Mouse (Mus musculus) CD4-positive, CD25-positive, alpha-beta regulatory T cell, adult 4 months (primary cell): Measurements from ENCODE around the gene Tead1. TPM values are rescaled to one million over a fixed set of nuclear protein-coding genes. Genes with fewer than 3 reads are reported as not detected.

ENCODE experiments used
- ATAC-seq: one replicate; pipeline ENCODE4 v1.8.0; 2017
- polyA plus RNA-seq, 2 experiments: library from polyadenylated mRNA; unstranded; fragments of 100-300 nt; shearing (Covaris generic); gene quantifications; one replicate each; pipeline ENCODE4 v1.2.1; 2017

Tead1 gene
- polyA plus RNA-seq, 2 experiments from 2014 or later = 0.03 to 0.61 TPM

- no peak for ATAC-seq
Observed at GRCm38 (mm10) chr7:112780910-112781309, 101.8 kb downstream of the Tead1 start.

- no peak for ATAC-seq
Observed at GRCm38 (mm10) chr7:112781987-112782386, 102.9 kb downstream of the Tead1 start.

GRCm38 (mm10) chr7:112784278-112784677 is 105.2 kb downstream of the Tead1 start:
- no peak for ATAC-seq

GRCm38 (mm10) chr7:112785271-112785670 is 106.2 kb downstream of the Tead1 start:
- no peak for ATAC-seq

DNA sequence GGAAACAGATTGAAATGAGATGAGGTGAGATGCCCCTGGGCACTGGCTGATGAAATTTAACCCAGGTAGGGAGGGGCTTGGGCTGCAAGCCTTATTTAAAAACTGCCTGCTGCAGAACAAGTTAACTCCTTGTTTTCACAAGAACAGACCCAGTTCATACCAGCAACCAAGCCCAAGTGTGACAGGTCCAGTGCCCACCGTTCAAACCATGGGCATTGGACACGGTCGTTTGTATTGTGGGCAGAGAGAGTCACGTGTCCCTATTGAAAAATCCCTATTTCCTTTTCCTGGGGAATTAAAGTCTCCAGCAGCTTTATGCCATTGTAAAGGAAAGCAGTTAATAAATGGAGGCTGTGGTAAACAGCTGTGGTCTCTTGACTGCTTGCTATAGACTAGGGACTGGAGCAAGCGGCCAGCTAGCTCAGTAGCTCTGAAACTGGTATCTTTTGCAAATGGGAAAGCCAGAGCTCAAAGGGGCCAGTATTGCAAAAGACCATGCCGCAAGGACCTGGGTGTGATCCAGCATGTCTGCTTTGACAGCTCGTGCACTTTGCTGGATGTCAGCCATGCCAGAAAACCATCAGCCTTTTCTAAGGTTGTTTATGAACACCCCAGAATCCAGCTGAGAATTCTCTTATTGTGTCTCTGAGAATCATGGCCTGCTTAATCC is 107.6 kb downstream of the Tead1 start:
- ATAC-seq = no peak

- ATAC-seq = no peak
Observed at GRCm38 (mm10) chr7:112787281-112787680, 108.2 kb downstream of the Tead1 start.

DNA sequence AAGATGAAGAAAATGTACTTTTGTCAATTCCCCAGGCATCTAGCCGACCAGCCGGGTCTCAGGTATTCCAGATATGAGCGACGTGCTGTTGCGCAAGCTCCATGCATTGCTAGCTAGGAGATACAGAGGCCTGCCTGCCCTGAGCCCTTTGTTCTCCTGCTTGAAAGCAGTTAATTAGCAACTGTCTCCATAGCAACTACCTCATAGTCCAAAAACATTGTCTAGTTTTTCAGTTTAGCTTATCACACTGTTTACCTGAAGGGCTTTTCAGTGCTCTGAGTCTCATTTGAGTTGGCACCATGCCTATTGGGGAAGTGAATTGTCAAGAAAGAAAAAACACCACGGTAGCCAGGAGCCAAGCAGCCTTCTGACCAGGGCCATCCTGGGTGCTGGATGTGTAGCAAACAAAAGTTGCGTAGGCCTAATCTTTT is 109.2 kb downstream of the Tead1 start:
- ATAC-seq = no peak

DNA sequence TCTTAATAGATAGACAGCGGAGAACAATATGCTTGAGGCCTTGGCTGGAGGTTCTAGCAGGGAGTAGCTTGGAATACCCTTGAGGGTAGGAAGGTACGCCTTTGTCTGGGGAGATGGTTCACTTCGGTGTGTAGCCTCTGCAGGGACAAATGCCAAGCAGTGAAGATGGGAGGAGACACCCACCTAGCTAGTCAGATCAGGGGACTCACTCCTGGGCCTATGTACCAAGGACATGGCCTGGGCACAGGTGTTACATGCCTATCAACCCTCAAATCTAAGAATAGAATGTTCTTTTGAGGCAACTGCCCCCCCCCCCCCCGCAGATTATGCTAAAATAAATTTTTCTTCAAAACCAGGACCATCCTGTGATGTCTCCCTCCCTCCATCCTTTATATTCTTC is 110.6 kb downstream of the Tead1 start:
- ATAC-seq = no peak

DNA sequence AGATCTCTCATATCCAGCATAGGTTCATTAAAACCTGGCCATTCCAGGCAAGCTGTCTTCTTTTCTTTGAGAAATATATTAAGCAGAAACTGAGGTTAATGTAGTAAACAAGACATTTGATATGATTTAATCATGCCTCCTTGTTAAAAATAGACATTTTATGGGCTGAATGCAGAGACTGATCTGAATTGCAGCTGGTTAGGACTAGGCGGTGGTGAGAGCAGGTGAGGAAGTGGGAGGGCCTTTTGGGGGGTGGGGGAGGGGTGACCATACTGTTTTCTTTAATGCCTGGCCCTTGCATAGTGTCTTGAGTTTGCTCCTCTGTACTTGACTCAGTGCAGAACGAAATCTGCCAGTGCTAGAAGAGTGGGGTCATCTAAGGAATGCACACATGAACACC is 111.2 kb downstream of the Tead1 start:
- no peak for ATAC-seq

GRCm38 (mm10) chr7:112792679-112793078 is 113.6 kb downstream of the Tead1 start:
- ATAC-seq = no peak

DNA sequence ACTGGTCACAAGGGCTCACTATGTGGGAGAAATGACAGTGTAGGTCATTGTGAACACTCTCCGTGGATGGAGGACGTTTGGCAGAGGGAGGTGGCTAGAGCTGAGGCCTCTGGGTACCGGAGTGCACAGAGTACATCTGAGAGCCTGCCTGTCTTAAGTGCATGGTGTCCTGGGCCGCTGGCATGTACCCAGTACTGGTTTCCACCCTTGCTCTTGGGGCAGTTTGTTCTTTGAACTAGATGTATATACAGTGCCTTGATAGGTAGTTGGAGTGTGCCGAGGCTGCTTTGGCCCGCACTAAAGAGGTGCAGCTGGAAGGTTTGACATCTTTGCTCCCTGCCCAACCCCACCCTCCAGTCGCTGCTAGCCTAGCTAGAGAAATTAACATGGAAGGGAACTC is 114.8 kb downstream of the Tead1 start:
- no peak for ATAC-seq

- ATAC-seq = no peak
Observed at GRCm38 (mm10) chr7:112794481-112794880, 115.4 kb downstream of the Tead1 start.

DNA sequence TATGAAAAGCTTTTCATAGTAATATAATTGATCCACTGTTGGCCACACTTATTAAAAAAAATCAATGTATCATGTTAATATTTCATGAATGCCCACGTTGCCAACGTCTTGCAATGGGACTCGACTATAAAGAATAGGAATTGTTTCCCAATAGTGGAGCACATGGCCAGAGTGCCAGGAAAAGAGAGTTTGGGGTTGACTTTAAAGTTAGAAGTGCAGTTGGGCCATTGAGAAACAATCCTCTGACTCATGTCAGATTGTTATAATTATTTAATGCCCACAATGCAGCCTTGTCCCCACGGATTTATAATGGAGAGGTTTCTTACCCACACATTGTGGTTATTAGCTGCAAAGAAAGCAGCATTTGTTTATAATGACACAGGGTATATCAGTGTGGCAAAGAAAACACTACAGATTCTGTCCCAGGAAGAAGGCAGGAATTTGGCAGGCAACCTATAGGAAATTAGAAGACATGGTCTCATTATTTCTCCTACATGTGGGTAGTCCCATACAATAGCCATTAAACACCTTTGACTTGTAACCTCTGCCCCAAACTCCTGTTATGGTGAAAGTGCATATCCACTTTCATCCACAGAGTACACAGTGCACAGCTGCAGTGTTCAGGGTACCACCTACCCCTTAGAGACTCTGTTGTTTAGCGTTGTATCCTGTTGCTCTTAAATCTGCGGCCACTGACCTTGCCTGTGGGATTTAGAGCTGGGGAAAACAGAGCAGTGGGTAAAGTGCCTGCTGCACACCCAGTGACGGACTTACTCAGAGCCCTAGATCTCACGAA is 118.6 kb downstream of the Tead1 start:
- ATAC-seq = no peak

GRCm38 (mm10) chr7:112801706-112802105 is 122.6 kb downstream of the Tead1 start:
- no peak for ATAC-seq

GRCm38 (mm10) chr7:112806718-112807400 is 127.7 kb downstream of the Tead1 start:
- ATAC-seq = no peak

DNA sequence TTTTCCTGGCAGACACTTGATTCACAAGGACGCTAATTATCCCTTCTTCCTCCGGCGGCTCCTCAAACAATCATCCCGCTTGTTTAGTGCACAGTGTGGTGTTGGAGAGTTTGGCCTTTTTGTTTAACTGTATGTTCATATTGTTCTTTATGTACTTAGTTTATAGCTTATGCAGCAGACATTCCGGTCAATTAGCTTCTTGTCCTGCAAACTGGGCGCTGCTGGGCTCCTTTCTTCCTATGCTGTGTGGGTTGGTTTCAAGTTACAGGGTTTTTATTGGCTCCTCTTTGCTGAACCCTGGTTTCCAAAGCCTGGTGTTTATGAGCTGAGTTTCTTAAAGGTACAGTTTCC is 128.3 kb downstream of the Tead1 start:
- no peak for ATAC-seq

- ATAC-seq = no peak
Observed at GRCm38 (mm10) chr7:112810752-112811151, 131.6 kb downstream of the Tead1 start.

GRCm38 (mm10) chr7:112812037-112812775 is 133.1 kb downstream of the Tead1 start:
- ATAC-seq = no peak

DNA sequence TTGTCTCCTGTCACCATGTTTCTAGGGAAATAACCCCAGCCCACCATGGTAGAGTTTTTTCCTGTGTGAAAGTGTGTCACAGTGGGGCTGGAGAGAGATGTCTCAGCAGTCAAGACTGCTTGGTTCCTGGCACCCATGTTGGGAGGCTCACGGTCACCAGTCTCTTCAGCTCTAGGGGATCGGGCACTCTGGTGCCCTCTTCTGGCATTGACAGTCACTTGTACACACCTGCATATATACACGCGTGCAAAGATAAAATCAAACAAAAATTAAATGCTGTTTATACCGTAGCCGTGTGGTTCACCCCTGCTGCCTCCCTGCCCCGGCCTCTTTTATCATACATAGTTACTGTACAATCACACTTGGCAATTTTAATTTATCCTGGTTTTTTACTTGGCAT is 134.0 kb downstream of the Tead1 start:
- no peak for ATAC-seq

DNA sequence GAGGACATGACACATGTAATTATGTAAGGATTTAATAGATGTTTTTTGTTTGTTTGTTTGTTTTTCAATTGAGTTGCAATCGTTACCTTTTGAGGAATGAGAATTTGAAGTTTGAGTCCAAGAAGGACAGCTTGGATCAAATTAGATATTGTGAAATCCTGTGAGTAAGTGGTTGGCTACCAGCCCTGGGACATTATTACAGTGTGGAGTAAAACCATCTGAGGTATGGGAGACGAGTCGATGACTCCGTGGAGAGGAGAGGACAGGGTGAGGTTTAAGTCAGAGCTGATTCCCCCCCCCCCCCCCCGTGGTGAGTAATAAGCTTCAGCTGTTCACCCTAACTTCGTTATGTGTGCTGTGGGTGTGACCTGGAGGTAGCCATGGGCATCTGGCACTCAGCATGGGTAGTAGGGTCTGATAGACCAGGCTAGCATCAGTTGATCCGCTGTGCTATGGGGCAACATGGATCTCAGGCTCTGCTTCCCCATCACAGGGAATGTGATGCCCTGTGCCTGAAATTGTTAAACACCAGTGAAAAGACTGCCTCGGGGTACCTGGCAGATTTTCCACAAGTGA is 134.7 kb downstream of the Tead1 start:
- no peak for ATAC-seq

DNA sequence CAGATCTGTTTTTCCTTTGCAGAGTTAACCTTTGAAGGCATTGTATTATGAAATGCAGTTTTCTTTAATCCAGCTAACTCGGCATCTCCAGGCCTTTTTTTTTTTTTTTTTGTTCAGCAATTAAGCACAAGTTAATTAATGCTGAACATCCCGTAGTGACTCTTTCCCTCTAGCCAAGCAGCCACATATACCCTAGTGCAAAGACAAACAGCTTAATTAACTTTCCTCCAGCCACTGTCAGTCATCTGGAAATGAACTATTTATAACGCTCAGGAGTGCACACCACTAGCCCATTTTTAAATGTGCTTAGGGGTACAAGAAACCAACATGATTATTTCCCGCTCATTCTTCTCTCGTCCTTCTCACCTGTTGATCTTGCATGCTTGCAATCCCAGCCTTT is 136.9 kb downstream of the Tead1 start:
- no peak for ATAC-seq

DNA sequence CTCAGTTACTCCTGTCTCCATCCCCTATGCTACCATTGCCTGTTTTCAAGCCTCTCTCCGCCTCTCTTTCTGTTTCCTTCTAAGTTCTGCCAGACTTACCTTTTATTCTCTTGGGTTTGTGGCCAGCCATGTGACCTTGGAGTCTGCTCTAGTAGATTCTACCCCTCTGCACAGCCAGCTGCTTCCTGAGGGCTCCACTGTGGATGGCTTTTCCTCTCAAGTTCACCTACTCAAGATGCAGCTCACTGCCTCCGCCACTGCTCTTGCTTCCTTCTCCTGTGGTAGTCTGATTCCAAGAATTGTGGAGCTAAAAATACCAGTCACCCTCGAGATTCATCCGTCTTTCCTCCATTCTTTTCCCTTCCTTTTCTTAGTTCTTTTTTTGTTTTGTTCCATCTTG is 140.7 kb downstream of the Tead1 start:
- no peak for ATAC-seq

GRCm38 (mm10) chr7:112822879-112823278 is 143.8 kb downstream of the Tead1 start:
- peak; percentile 45 for ATAC-seq
